Mouse (Mus musculus) kidney, adult 2 months (tissue): Measurements from ENCODE around the gene Atf6b. TPM values are rescaled to one million over a fixed set of nuclear protein-coding genes. Genes with fewer than 3 reads are reported as not detected.

Experiments
- DNase-seq: peaks from one replicate; pipeline ENCODE4 v3.0.0; 2021
- H3K27ac ChIP-seq: fragments of 200-500 bp; 2 replicates; pipeline ENCODE4 v1.5.1; 2012; ENCODE audit warnings: low read depth, low read length, control low read depth, inconsistent platforms; ENCODE audit not compliant: insufficient read depth
- H3K27me3 ChIP-seq: fragments of 200-500 bp; replicated peaks from 2 replicates; pipeline ENCODE4 v1.6.1; 2012; ENCODE audit warnings: mild to moderate bottlenecking, moderate library complexity, low read length, inconsistent platforms; ENCODE audit not compliant: control insufficient read depth, insufficient read depth
- H3K36me3 ChIP-seq: fragments of 200-500 bp; 2 replicates; pipeline ENCODE4 v1.6.1; 2012; ENCODE audit warnings: mild to moderate bottlenecking, moderate library complexity, low read length, inconsistent platforms; ENCODE audit not compliant: control insufficient read depth, insufficient read depth
- H3K4me1 ChIP-seq: fragments of 200-500 bp; 2 replicates; pipeline ENCODE4 v1.6.1; 2011; ENCODE audit warnings: low read length; ENCODE audit not compliant: control insufficient read depth, insufficient read depth
- H3K4me3 ChIP-seq: fragments of 200-500 bp; 2 replicates; pipeline ENCODE4 v1.5.1; 2011; ENCODE audit warnings: mild to moderate bottlenecking, low read depth, low read length, control low read depth; ENCODE audit not compliant: insufficient read depth
- CTCF ChIP-seq: fragments of 200-500 bp; conservative IDR thresholded peaks from 2 replicates; pipeline ENCODE4 v1.5.1; 2011; ENCODE audit warnings: low read depth, mild to moderate bottlenecking, control low read depth, low read length, moderate library complexity, mixed read lengths; ENCODE audit not compliant: insufficient read depth, insufficient read length
- POLR2A ChIP-seq: fragments of 200-500 bp; IDR thresholded peaks from one replicate; pipeline ENCODE4 v1.6.1; 2011; ENCODE audit warnings: low read depth, low read length, control low read depth
- WGBS: fragments of 180-500 bp; shearing (Covaris S2); methylation state at CpG from one replicate; pipeline ENCODE4 v1.1.7; 2018; 5-methylcytosine and 5-hydroxymethylcytosine counted together
- polyA plus RNA-seq: library from polyadenylated mRNA; depleted of rRNA; stranded (reverse); fragments of >200 nt; gene quantifications from 2 replicates; pipeline ENCODE4 v1.2.3, GENCODE M21; 2012

Gene Atf6b
- polyA plus RNA-seq, 1 experiment: 52.5 TPM

DNA sequence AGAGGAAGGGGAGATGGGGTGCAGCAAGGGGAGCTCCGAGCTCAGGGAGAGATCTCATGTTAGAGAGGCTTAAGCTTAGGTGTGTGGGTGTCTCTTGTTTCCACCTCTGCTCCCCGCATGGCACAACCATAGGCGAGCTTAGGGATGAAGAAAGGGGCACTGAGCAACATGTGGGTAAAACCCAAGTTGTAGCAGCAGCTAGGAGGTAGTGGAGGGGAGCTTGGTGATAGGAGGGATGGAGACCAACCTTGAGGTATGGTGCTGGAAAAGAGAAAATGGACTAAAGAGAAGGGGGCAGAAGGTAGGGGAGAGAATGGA lies 12.9 kb downstream of the Atf6b start:
- no peaks in the 10 kb centered on the region for H3K36me3 ChIP-seq
- H3K4me3 ChIP-seq: no peak overlapping the region
- WGBS: 55% methylated on average over 3 of the region's 3 CpGs
- H3K27me3 ChIP-seq: no peaks in the 10 kb centered on the region
- TF ChIP-seq POLR2A (no peak), CTCF (no peak)
- H3K27ac ChIP-seq: no peak overlapping the region
- peaks cover 19% of the 10 kb centered on the region for H3K4me1 ChIP-seq
- DNase-seq: no peak

DNA sequence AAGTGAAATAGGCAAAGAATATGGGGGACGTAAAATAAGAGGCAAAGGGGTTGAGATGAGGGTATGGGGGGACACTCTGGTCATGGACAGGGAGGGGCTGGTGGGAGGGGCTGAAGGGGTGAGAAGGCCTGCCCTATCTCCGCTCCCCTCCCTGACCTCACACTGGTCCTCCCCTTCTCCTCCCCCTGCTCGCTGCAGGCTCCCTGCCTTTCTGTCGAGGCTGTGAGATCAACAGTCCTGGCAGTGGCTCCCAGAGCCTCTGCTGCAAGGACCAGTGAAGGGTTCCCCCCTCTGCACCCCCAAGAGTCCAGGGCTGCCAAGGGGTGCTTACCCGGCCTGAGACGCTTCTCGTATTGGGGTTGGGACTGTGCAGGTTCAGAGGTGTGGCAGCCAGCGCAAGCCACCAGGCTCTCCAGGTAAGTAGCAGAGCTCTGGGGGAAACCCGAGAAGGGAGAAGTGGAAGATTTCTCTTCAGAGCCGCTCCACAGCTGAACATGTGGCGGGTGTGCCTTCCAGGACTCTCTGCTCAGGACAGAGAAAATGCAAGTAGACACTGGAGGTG lies 13.4 kb downstream of the Atf6b start:
- WGBS: 30% methylated on average over 11 of the region's 11 CpGs
- Histone ChIP-seq H3K27me3 (no peaks in the 10 kb centered on the region), H3K4me1 (peaks cover 19% of the 10 kb centered on the region), H3K27ac (peak overlapping the region; percentile 85; the same call in 1 of the 2 replicates), H3K36me3 (no peaks in the 10 kb centered on the region), H3K4me3 (peak overlapping the region; percentile 49; the same call in 1 of the 2 replicates)
- DNase-seq: no peak
- TF ChIP-seq CTCF: no peak
- no peak for TF ChIP-seq POLR2A

DNA sequence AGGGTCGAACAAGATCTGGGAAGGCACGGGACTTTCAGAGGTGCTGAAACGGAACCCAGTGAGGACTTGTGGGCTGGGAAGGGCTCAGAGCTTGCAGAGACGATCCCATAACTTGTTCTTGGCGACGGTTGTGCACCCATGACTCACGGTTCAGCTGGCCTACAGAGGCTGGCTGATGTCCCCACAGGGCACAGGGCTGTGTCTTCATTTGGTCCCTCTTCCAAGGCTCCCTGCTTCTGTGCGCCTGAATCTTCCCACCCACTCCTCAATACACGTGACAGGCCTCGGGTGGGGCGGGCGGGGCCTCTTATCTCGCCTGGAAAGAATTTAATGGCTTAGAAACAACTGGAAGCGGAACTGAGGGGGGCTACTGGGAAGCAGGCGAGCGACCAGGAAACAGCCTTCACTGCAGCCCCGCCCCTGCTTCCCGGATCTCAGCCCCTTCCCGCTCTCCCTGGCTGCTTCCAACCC lies 14.2 kb downstream of the Atf6b start:
- peak overlapping the region; percentile 85 for H3K27ac ChIP-seq

DNA sequence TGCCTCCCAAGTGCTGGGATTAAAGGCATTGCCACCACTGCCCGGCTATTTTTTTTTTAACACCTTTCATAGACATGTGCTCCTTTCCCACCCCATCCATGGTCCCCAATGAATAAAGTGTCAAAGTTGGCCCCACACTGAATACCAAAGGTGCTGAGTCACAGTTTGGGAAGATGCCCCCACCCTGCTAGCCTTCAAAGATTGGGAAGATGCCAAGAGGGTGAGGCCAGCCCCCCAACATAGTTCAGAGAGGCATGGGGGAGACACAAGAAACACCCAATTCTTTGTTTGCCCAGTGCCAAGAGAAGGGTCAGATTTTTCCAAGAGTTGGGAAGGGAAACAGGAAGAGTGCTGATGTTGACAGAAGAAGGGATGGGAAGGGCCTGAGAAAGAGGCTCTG lies 15.5 kb downstream of the Atf6b start:
- 96% methylated on average over 1 of the region's 1 CpGs for WGBS
- H3K36me3 ChIP-seq: no peaks in the 10 kb centered on the region
- TF ChIP-seq CTCF (no peak), POLR2A (no peak)

More for the DNA sequence above, 14.2 kb downstream of the Atf6b start:
- TF ChIP-seq CTCF (no peak), POLR2A (peak; percentile 29)
- H3K27me3 ChIP-seq: no peaks in the 10 kb centered on the region
- H3K4me1 ChIP-seq: peaks cover 14% of the 10 kb centered on the region
- no peaks in the 10 kb centered on the region for H3K36me3 ChIP-seq
- peak; percentile 88 for DNase-seq
- WGBS: 7% methylated on average over 19 of the region's 19 CpGs
- H3K4me3 ChIP-seq: peak overlapping the region; percentile 49

DNA sequence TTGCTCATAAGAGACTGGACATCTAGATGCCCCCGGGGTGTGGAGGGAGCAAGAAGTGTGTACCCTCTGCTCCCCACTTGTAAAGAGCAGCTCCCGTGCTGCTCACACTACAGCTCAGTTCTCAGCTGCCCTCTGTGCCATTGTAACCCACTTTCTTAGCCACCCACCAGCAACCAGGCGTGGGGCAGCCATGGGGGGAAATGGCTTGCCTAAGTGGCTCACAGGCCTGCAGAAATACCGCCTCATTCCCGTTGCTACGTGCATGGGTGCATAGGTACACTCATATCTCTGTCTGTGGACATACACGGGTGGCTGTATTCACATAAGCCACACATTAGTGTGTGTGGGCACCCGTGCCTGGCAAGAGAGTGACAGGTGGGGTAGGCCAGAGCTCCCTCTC lies 16.0 kb downstream of the Atf6b start:
- no peak overlapping the region for H3K27ac ChIP-seq
- H3K4me1 ChIP-seq: peaks cover 11% of the 10 kb centered on the region; the same call in 1 of the 2 replicates
- no peaks in the 10 kb centered on the region for H3K36me3 ChIP-seq
- DNase-seq: no peak
- H3K4me3 ChIP-seq: no peak overlapping the region
- WGBS: 86% methylated on average over 8 of the region's 8 CpGs
- TF ChIP-seq POLR2A (no peak), CTCF (no peak)
- no peaks in the 10 kb centered on the region for H3K27me3 ChIP-seq

More for the DNA sequence above, 15.5 kb downstream of the Atf6b start:
- Histone ChIP-seq H3K27ac (no peak overlapping the region), H3K4me3 (no peak overlapping the region), H3K27me3 (no peaks in the 10 kb centered on the region), H3K4me1 (peaks cover 11% of the 10 kb centered on the region; the same call in 1 of the 2 replicates)
- DNase-seq: no peak

DNA sequence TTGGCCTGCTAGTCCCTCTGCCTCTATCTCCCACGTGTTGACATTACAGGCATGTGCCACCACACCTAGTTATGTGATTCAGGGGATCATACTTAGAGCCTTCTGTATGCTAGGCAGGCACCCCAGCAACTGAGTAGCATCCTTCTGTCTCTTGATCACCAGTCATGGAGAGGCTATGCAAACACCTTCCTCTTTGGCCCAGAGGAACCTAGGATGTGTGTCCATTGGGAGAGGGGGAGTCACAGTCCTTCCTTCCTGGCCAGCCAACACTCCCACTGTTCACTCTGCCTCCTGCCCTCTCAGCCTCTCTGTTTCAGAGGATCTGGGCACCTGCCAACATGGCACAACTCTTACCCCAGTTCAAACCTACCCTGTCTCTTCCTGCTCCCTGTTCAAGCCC lies 16.6 kb downstream of the Atf6b start:
- Histone ChIP-seq H3K4me1 (peaks cover 11% of the 10 kb centered on the region; the same call in 1 of the 2 replicates), H3K36me3 (no peaks in the 10 kb centered on the region), H3K4me3 (no peak overlapping the region), H3K27me3 (no peaks in the 10 kb centered on the region), H3K27ac (no peak overlapping the region)
- TF ChIP-seq POLR2A: no peak
- TF ChIP-seq CTCF: no peak
- DNase-seq: no peak
- 44% methylated on average over 1 of the region's 1 CpGs for WGBS

DNA sequence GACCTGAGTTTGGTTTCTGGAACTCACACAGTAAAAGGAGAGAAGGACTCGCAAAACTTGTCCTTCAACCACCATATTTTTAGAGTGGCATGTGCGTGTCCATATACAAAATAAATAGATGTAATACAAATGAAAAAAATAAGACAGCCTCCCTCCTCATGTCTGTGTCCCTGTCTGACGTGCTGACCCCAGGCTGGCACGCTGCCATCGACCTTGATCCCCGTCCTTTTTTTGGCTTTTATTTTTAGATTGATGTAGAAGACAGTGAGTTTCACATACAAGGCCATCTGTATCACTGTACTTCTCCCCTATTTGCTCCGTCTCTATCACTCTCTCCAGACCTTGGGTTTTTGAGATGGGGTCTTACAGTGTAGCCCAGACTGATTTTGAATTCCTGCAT lies 17.5 kb downstream of the Atf6b start:
- 0 out of 2 replicates have a peak, but pooled peaks cover 7% of the 10 kb centered on the region for H3K4me1 ChIP-seq
- no peak overlapping the region for H3K27ac ChIP-seq
- DNase-seq: no peak
- TF ChIP-seq CTCF: no peak
- no peak for TF ChIP-seq POLR2A
- no peak overlapping the region for H3K4me3 ChIP-seq
- 68% methylated on average over 7 of the region's 7 CpGs for WGBS
- H3K36me3 ChIP-seq: no peaks in the 10 kb centered on the region
- H3K27me3 ChIP-seq: no peaks in the 10 kb centered on the region
